Mouse (Mus musculus): ENCODE measurements around the gene Tagln2.

GRCm38 (mm10) chr1:172482518-172483360, 17.1 kb upstream of the Tagln2 start:
- TF ChIP-seq CTCF (conservative IDR thresholded peaks at IDR 0.05; ENCODE audit: low read length) (no peak), NANOG (IDR thresholded peaks at IDR 0.05; ENCODE audit: borderline replicate concordance, low read length) (no peak), POU5F1 (IDR thresholded peaks at IDR 0.05; ENCODE audit: borderline replicate concordance, low read length) (no peak)
